26 mouse cellular contexts compared by ENCODE assay signal in the genomic region with DNA sequence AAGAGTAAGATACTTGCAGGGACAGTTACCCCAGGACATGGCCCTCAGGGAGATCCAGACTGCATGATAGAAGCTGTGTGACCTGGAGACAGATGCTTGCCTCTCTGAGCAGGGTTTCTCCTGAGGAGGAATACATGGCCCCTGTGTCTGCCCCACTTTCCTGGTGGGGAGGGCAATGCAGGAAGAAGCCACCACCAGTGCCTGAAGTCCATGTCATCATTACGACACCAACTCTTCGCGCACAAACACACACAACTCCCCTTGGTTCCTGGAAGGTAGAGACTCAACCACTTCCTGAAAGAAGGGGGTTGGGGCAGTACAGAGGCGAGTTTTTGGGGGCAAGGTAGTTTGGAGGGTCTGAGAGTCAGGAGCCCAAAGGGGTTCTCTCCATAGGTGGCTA. TPM values are rescaled to one million over a fixed set of nuclear protein-coding genes. Genes with fewer than 3 reads are reported as not detected.
A peak's percentile ranks its signal among the peaks of the same experiment; 100 is the strongest.
DNase-seq lines count a peak whose midpoint lies in the region; ATAC-seq and TF ChIP-seq lines count a peak whose summit lies in the region.
"Had no signal": no experiment of that assay in that cellular context is flagged by ENCODE, and none has a peak within 500 bp of the region (broad histone marks: within the 10 kb centered on the region; RNA-seq: fewer than 3 reads in every experiment).

No protein-coding gene starts in this region.

- no peaks in the 10 kb centered on the region for H3K27me3 ChIP-seq in small intestine, adult 2 months (ENCODE audit: control insufficient read depth, insufficient read depth, low read length)
- H3K27me3 ChIP-seq in heart, embryonic 12.5 days (replicated peaks): no peaks in the 10 kb centered on the region; the same call in none of the 2 replicates
- H3K27me3 ChIP-seq: CH12.LX; embryonic facial prominence, embryonic 13.5 days; hindbrain, embryonic 12.5 days; neural tube, embryonic 13.5 days had no signal

- H3K9me3 ChIP-seq in heart, embryonic 12.5 days (replicated peaks): no peaks in the 10 kb centered on the region
- H3K9me3 ChIP-seq: embryonic facial prominence, embryonic 13.5 days; heart, embryonic 10.5 days; hindbrain, embryonic 12.5 days; midbrain, embryonic 10.5 days; neural tube, embryonic 13.5 days had no signal

- no peak overlapping the region for H3K4me2 ChIP-seq in heart, embryonic 12.5 days
- H3K4me2 ChIP-seq: embryonic facial prominence, embryonic 13.5 days; hindbrain, embryonic 12.5 days; neural tube, embryonic 13.5 days had no signal

- no peaks in the 10 kb centered on the region; the same call in 1 of the 2 replicates for H3K36me3 ChIP-seq in small intestine, adult 2 months (ENCODE audit: control insufficient read depth, insufficient read depth, low read length)
- no peaks in the 10 kb centered on the region for H3K36me3 ChIP-seq in heart, embryonic 12.5 days
- H3K36me3 ChIP-seq: embryonic facial prominence, embryonic 13.5 days; heart, embryonic 10.5 days; hindbrain, embryonic 12.5 days; midbrain, embryonic 10.5 days; neural tube, embryonic 13.5 days had no signal

- no peak for TF ChIP-seq POLR2A in small intestine, adult 2 months (IDR thresholded peaks at IDR 0.05; ENCODE audit: low read depth, low read length)

- H3K4me1 ChIP-seq in small intestine, adult 2 months (ENCODE audit: control insufficient read depth, insufficient read depth, insufficient read length, low read length): no peaks in the 10 kb centered on the region; the same call in 1 of the 2 replicates
- H3K4me1 ChIP-seq in heart, embryonic 12.5 days (replicated peaks): no peaks in the 10 kb centered on the region
- H3K4me1 ChIP-seq: embryonic facial prominence, embryonic 13.5 days; hindbrain, embryonic 12.5 days; neural tube, embryonic 13.5 days had no signal

- H3K9ac ChIP-seq in heart, embryonic 12.5 days: no peak overlapping the region
- H3K9ac ChIP-seq: embryonic facial prominence, embryonic 13.5 days; hindbrain, embryonic 12.5 days; neural tube, embryonic 13.5 days had no signal

- TF ChIP-seq CTCF in small intestine, adult 2 months (IDR thresholded peaks at IDR 0.05; ENCODE audit: extremely low read depth, insufficient read length, insufficient replicate concordance, low read depth, low read length): no peak

- 77% methylated on average over 4 of the region's 4 CpGs for WGBS in small intestine, adult 2 months
- WGBS in heart, embryonic 12.5 days: 79% methylated on average over 4 of the region's 4 CpGs

- intact Hi-C loops in left cerebral cortex, postnatal 25 days (cut with DNase I): no loop called here

- peak; percentile 75 for DNase-seq in CD4-positive helper T cell, adult 2 months (ENCODE audit: low read depth, low spot score)
- DNase-seq in CD8-positive naive resting alpha-beta T cell, adult 2 months (ENCODE audit: low read depth in 2 of 2, low spot score in 2 of 2): peak; percentile 64 to 75
- DNase-seq in induced T-regulatory cell, adult 2 months (ENCODE audit: low read depth): peak; percentile 83
- no peak for DNase-seq in left cerebral cortex, postnatal 25 days (ENCODE audit: low spot score in 2 of 2)
- no peak for DNase-seq in adrenal gland, postnatal 10 days
- no peak for DNase-seq in adipocyte (ENCODE audit: low spot score)
- DNase-seq: cerebellum, adult 9-10 months; gastrocnemius, adult 2 months; heart, postnatal 10 days; kidney, adult 8-10 months; kidney, postnatal 14 days; left cerebral cortex, postnatal 4 days; liver; lung, adult 18-20 months; lung, postnatal 36 days; right cerebral cortex, postnatal 25 days had no signal

- H3K4me3 ChIP-seq in small intestine, adult 2 months (ENCODE audit: low read depth, low read length): no peak overlapping the region
- H3K4me3 ChIP-seq in heart, embryonic 12.5 days: no peak overlapping the region
- H3K4me3 ChIP-seq: embryonic facial prominence, embryonic 13.5 days; gastrocnemius, adult 2 months; heart, embryonic 10.5 days; hindbrain, embryonic 12.5 days; midbrain, embryonic 10.5 days; neural tube, embryonic 13.5 days had no signal

- H3K27ac ChIP-seq in small intestine, adult 2 months (ENCODE audit: insufficient read depth, low read depth, low read length): peak overlapping the region; percentile 70
- no peak overlapping the region for H3K27ac ChIP-seq in heart, embryonic 12.5 days (ENCODE audit: poor library complexity, severe bottlenecking)
- H3K27ac ChIP-seq: embryonic facial prominence, embryonic 13.5 days; gastrocnemius, adult 2 months; heart, embryonic 10.5 days; hindbrain, embryonic 12.5 days; midbrain, embryonic 10.5 days; neural tube, embryonic 13.5 days had no signal

- ATAC-seq in heart, embryonic 12.5 days (ENCODE audit: insufficient number of reproducible peaks, low FRiP score): no peak

RNA-seq across cellular contexts. Expression of a gene that starts 8.2 kb away (rescaled TPM):
- polyA plus RNA-seq in small intestine, adult 2 months (2012; rRNA removed): 31.5 and 52.3 TPM in 2 replicates
- 10 to 100 TPM; 30.2 to 32.9 TPM for total RNA-seq in left cerebral cortex, postnatal 25 days (2021)
- 1 to 10 TPM; 6.6 to 6.9 TPM for total RNA-seq in adrenal gland, postnatal 10 days (2021)
- polyA plus RNA-seq in heart, embryonic 12.5 days (2016; fragmentation: Nextera tagmentation; extraction: Ambion mirVana): 0.51 and 0.72 TPM in 2 replicates

RNA-seq across cellular contexts. Expression of a gene that starts 23.9 kb away (rescaled TPM):
- polyA plus RNA-seq in small intestine, adult 2 months (2012; rRNA removed): 10.1 and 13.5 TPM in 2 replicates
- 10 to 100 TPM; 23.3 to 25.6 TPM for total RNA-seq in left cerebral cortex, postnatal 25 days (2021)
- 10 to 100 TPM; 14.0 to 18.0 TPM for total RNA-seq in adrenal gland, postnatal 10 days (2021)
- 13.0 and 13.4 TPM in 2 replicates for polyA plus RNA-seq in heart, embryonic 12.5 days (2016; fragmentation: Nextera tagmentation; extraction: Ambion mirVana)
- total RNA-seq: MEL; monocyte, adult 5-6 weeks had no signal

RNA-seq across cellular contexts. Expression of a gene that starts 51.7 kb away (rescaled TPM):
- polyA plus RNA-seq in small intestine, adult 2 months (2012; rRNA removed): 31.2 and 57.5 TPM in 2 replicates
- 100 to 1,000 TPM; 110 to 116 TPM for total RNA-seq in left cerebral cortex, postnatal 25 days (2021)
- 100 to 1,000 TPM; 344 to 362 TPM for total RNA-seq in adrenal gland, postnatal 10 days (2021)
- 111 and 112 TPM in 2 replicates for polyA plus RNA-seq in heart, embryonic 12.5 days (2016; fragmentation: Nextera tagmentation; extraction: Ambion mirVana)

RNA-seq across cellular contexts. Expression of a gene that starts 51.9 kb away (rescaled TPM):
- polyA plus RNA-seq in small intestine, adult 2 months (2012; rRNA removed): 9.3 and 10.7 TPM in 2 replicates
- total RNA-seq in left cerebral cortex, postnatal 25 days (2021): 10 to 100 TPM; 36.6 to 37.1 TPM
- 10 to 100 TPM; 26.3 to 31.3 TPM for total RNA-seq in adrenal gland, postnatal 10 days (2021)
- polyA plus RNA-seq in heart, embryonic 12.5 days (2016; fragmentation: Nextera tagmentation; extraction: Ambion mirVana): 44.4 and 50.1 TPM in 2 replicates

Comparison
In these comparisons a context has a peak if more than half of its experiments do, and no peak if none do; other contexts are left out.
1. DNase-seq: peak in CD4-positive helper T cell, adult 2 months (single experiment), CD8-positive naive resting alpha-beta T cell, adult 2 months (2 of 2) and induced T-regulatory cell, adult 2 months (single experiment); none in left cerebral cortex, postnatal 25 days (0 of 2), adrenal gland, postnatal 10 days (single experiment) and adipocyte (single experiment).